29 mouse cellular contexts compared by ENCODE assay signal in the genomic region with DNA sequence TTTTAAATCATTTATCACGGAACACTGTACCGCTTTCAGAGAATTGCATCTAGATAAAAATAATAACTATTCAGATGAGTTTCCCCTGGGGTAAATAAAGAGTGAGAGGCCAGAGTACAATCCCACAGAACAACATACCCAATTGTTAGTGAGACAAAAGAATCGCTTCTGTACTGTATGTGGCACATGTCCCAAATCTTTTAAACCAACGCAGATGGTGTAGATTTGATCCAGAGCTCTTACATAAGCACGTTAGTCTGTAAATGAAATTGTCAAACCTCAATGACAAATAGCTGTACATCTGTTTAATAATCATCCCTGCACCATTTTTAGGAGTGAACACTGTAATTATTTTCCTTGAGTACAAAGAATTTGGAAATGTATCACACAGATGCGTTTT.
DNase-seq lines count a peak whose midpoint lies in the region; ATAC-seq and TF ChIP-seq lines count a peak whose summit lies in the region.
"Had no signal": no experiment of that assay in that cellular context is flagged by ENCODE, and none has a peak within 500 bp of the region (broad histone marks: within the 10 kb centered on the region; RNA-seq: fewer than 3 reads in every experiment).

No protein-coding gene starts in this region.

- H3K27ac ChIP-seq in forebrain, embryonic 14.5 days (ENCODE audit: low read depth, low read length) = no peak overlapping the region
- no peak overlapping the region for H3K27ac ChIP-seq in forebrain, embryonic 15.5 days (replicated peaks)
- no peak overlapping the region for H3K27ac ChIP-seq in midbrain, postnatal 0 days (ENCODE audit: low read depth, low read length)
- no peak overlapping the region for H3K27ac ChIP-seq in midbrain, embryonic 10.5 days (replicated peaks)
- no peak overlapping the region for H3K27ac ChIP-seq in kidney, embryonic 14.5 days (ENCODE audit: low read depth, low read length)
- H3K27ac ChIP-seq: embryonic facial prominence, embryonic 12.5 days; heart, embryonic 13.5 days; hindbrain, embryonic 14.5 days; liver, embryonic 15.5 days; midbrain, embryonic 15.5 days had no signal

- no peak overlapping the region for H3K4me3 ChIP-seq in forebrain, embryonic 14.5 days (ENCODE audit: low read depth, low read length)
- H3K4me3 ChIP-seq in forebrain, embryonic 15.5 days = no peak overlapping the region
- no peak overlapping the region for H3K4me3 ChIP-seq in midbrain, postnatal 0 days (ENCODE audit: low read depth, low read length)
- no peak overlapping the region for H3K4me3 ChIP-seq in midbrain, embryonic 10.5 days
- H3K4me3 ChIP-seq in kidney, embryonic 14.5 days (ENCODE audit: low read length) = no peak overlapping the region
- H3K4me3 ChIP-seq: embryonic facial prominence, embryonic 12.5 days; heart, embryonic 13.5 days; liver, embryonic 15.5 days; midbrain, embryonic 15.5 days had no signal

- no peaks in the 10 kb centered on the region for H3K9me3 ChIP-seq in forebrain, embryonic 14.5 days (replicated peaks; ENCODE audit: control insufficient read depth, low read length)
- H3K9me3 ChIP-seq in forebrain, embryonic 15.5 days = no peaks in the 10 kb centered on the region
- no peaks in the 10 kb centered on the region for H3K9me3 ChIP-seq in midbrain, postnatal 0 days (ENCODE audit: low read length)
- no peaks in the 10 kb centered on the region for H3K9me3 ChIP-seq in midbrain, embryonic 10.5 days (replicated peaks)
- H3K9me3 ChIP-seq in kidney, embryonic 14.5 days (ENCODE audit: control insufficient read depth, low read length) = no peaks in the 10 kb centered on the region
- H3K9me3 ChIP-seq: embryonic facial prominence, embryonic 12.5 days; G1E; heart, embryonic 13.5 days; liver, embryonic 15.5 days; midbrain, embryonic 15.5 days had no signal

- no peaks in the 10 kb centered on the region for H3K27me3 ChIP-seq in forebrain, embryonic 14.5 days (replicated peaks; ENCODE audit: control insufficient read depth, insufficient read depth, low read length)
- no peaks in the 10 kb centered on the region for H3K27me3 ChIP-seq in forebrain, embryonic 15.5 days
- H3K27me3 ChIP-seq in midbrain, postnatal 0 days (ENCODE audit: insufficient read depth, low read length) = no peaks in the 10 kb centered on the region
- no peaks in the 10 kb centered on the region for H3K27me3 ChIP-seq in midbrain, embryonic 10.5 days (ENCODE audit: low read depth, poor library complexity, severe bottlenecking)
- no peaks in the 10 kb centered on the region for H3K27me3 ChIP-seq in kidney, embryonic 14.5 days (ENCODE audit: control insufficient read depth, insufficient read depth, low read length)
- H3K27me3 ChIP-seq: embryonic facial prominence, embryonic 12.5 days; heart, embryonic 13.5 days; liver, embryonic 15.5 days; midbrain, embryonic 15.5 days had no signal

- DNase-seq in forebrain, embryonic 14.5 days (ENCODE audit: low spot score) = peak; percentile 25
- DNase-seq in layer of hippocampus, adult 18-20 months (ENCODE audit: low spot score in 2 of 2) = peak; percentile 37 to 87
- DNase-seq in layer of hippocampus, postnatal 10 days (ENCODE audit: low spot score in 2 of 2) = no peak
- peak; percentile 8 for DNase-seq in midbrain, postnatal 0 days (ENCODE audit: low spot score)
- no peak for DNase-seq in midbrain, embryonic 10.5 days (ENCODE audit: low spot score)
- DNase-seq in telencephalon, adult 2 months (ENCODE audit: low read depth, low spot score) = peak; percentile 50
- DNase-seq: adrenal gland, postnatal 10 days; cerebellum, adult 18-20 months; cerebellum, postnatal 25 days; gastrocnemius, postnatal 10 days; heart, postnatal 10 days; kidney, adult 9 months; kidney, postnatal 14 days; left cerebral cortex, postnatal 4 days; liver; lung, embryonic 14.5 days; lung, postnatal 14 days; spleen, adult 18-20 months; thymus, adult 18-20 months; thymus, postnatal 25 days had no signal

- WGBS in forebrain, embryonic 14.5 days = 68% methylated on average over 6 of the region's 6 CpGs
- 58% methylated on average over 6 of the region's 6 CpGs for WGBS in forebrain, embryonic 15.5 days
- WGBS in midbrain, postnatal 0 days = 65% methylated on average over 6 of the region's 6 CpGs
- 92% methylated on average over 6 of the region's 6 CpGs for WGBS in midbrain, embryonic 10.5 days
- 91% methylated on average over 6 of the region's 6 CpGs for WGBS in kidney, embryonic 14.5 days

- no peak overlapping the region for H3K4me2 ChIP-seq in forebrain, embryonic 14.5 days (ENCODE audit: low read length)
- no peak overlapping the region for H3K4me2 ChIP-seq in forebrain, embryonic 15.5 days (replicated peaks)
- H3K4me2 ChIP-seq in midbrain, postnatal 0 days (ENCODE audit: low read depth, low read length, poor library complexity, severe bottlenecking) = no peak overlapping the region
- no peak overlapping the region for H3K4me2 ChIP-seq in kidney, embryonic 14.5 days (replicated peaks; ENCODE audit: low read depth, low read length)
- H3K4me2 ChIP-seq: embryonic facial prominence, embryonic 12.5 days; heart, embryonic 13.5 days; hindbrain, embryonic 14.5 days; liver, embryonic 15.5 days; lung, embryonic 14.5 days; midbrain, embryonic 15.5 days had no signal

- ATAC-seq in forebrain, embryonic 14.5 days = 0 out of 2 replicates have a peak, but pooled peaks have one; percentile 26
- ATAC-seq in forebrain, embryonic 15.5 days (replicated peaks) = no peak
- no peak for ATAC-seq in midbrain, postnatal 0 days (ENCODE audit: low FRiP score)
- no peak for ATAC-seq in kidney, embryonic 14.5 days (ENCODE audit: low FRiP score, low TSS enrichment)
- ATAC-seq: intestine, postnatal 0 days; midbrain, embryonic 15.5 days had no signal

- no peak for TF ChIP-seq CTCF in midbrain, postnatal 0 days (IDR thresholded peaks at IDR 0.05)

- H3K4me1 ChIP-seq in forebrain, embryonic 14.5 days (ENCODE audit: control insufficient read depth, insufficient read depth, low read length) = no peaks in the 10 kb centered on the region
- 0 out of 2 replicates have a peak, but pooled peaks cover 3% of the 10 kb centered on the region for H3K4me1 ChIP-seq in forebrain, embryonic 15.5 days
- H3K4me1 ChIP-seq in midbrain, postnatal 0 days (ENCODE audit: insufficient read depth, low read length) = no peaks in the 10 kb centered on the region
- no peaks in the 10 kb centered on the region for H3K4me1 ChIP-seq in midbrain, embryonic 10.5 days
- no peaks in the 10 kb centered on the region for H3K4me1 ChIP-seq in kidney, embryonic 14.5 days (ENCODE audit: control insufficient read depth, insufficient read depth, low read length)
- H3K4me1 ChIP-seq: embryonic facial prominence, embryonic 12.5 days; heart, embryonic 13.5 days; liver, embryonic 15.5 days; midbrain, embryonic 15.5 days had no signal

- no peak overlapping the region for H3K9ac ChIP-seq in forebrain, embryonic 14.5 days (ENCODE audit: low read length)
- no peak overlapping the region for H3K9ac ChIP-seq in forebrain, embryonic 15.5 days (replicated peaks)
- no peak overlapping the region for H3K9ac ChIP-seq in midbrain, postnatal 0 days (replicated peaks; ENCODE audit: low read length, poor library complexity, severe bottlenecking)
- H3K9ac ChIP-seq in kidney, embryonic 14.5 days (ENCODE audit: low read depth, low read length) = no peak overlapping the region
- H3K9ac ChIP-seq: embryonic facial prominence, embryonic 12.5 days; heart, embryonic 13.5 days; hindbrain, embryonic 14.5 days; liver, embryonic 15.5 days; lung, embryonic 14.5 days; midbrain, embryonic 15.5 days had no signal

- no peaks in the 10 kb centered on the region for H3K36me3 ChIP-seq in forebrain, embryonic 14.5 days (ENCODE audit: control insufficient read depth, insufficient read depth, low read length)
- no peaks in the 10 kb centered on the region for H3K36me3 ChIP-seq in forebrain, embryonic 15.5 days
- H3K36me3 ChIP-seq in midbrain, postnatal 0 days (ENCODE audit: insufficient read depth, low read length) = no peaks in the 10 kb centered on the region
- no peaks in the 10 kb centered on the region for H3K36me3 ChIP-seq in midbrain, embryonic 10.5 days
- H3K36me3 ChIP-seq in kidney, embryonic 14.5 days (ENCODE audit: control insufficient read depth, insufficient read depth, low read length) = no peaks in the 10 kb centered on the region
- H3K36me3 ChIP-seq: embryonic facial prominence, embryonic 12.5 days; G1E; heart, embryonic 13.5 days; liver, embryonic 15.5 days; midbrain, embryonic 15.5 days had no signal

Comparison
In these comparisons a context has a peak if more than half of its experiments do, and no peak if none do; other contexts are left out.
1. DNase-seq: peak in forebrain, embryonic 14.5 days (single experiment), layer of hippocampus, adult 18-20 months (2 of 2), midbrain, postnatal 0 days (single experiment) and telencephalon, adult 2 months (single experiment); none in layer of hippocampus, postnatal 10 days (0 of 2) and midbrain, embryonic 10.5 days (single experiment).